In genomic region chr11:118555631-118556030, GRCm38 (mm10) we compare ENCODE assay signal across 26 mouse cellular contexts.
A peak's percentile ranks its signal among the peaks of the same experiment; 100 is the strongest.
DNase-seq lines count a peak whose midpoint lies in the region; ATAC-seq and TF ChIP-seq lines count a peak whose summit lies in the region.
"Had no signal": no experiment of that assay in that cellular context is flagged by ENCODE, and none has a peak within 500 bp of the region (broad histone marks: within the 10 kb centered on the region; RNA-seq: fewer than 3 reads in every experiment).

No protein-coding gene starts in this region.

- H3K9ac ChIP-seq in limb, embryonic 14.5 days (ENCODE audit: low read depth, low read length, severe bottlenecking), result no peak overlapping the region
- no peak overlapping the region for H3K9ac ChIP-seq in MEL (ENCODE audit: control insufficient read depth, low read depth, low read length, poor library complexity, severe bottlenecking)
- H3K9ac ChIP-seq: forebrain, postnatal 0 days; heart, embryonic 13.5 days; liver, embryonic 15.5 days had no signal

- no peaks in the 10 kb centered on the region for H3K27me3 ChIP-seq in limb, embryonic 14.5 days (ENCODE audit: control insufficient read depth, insufficient read depth, low read length)
- H3K27me3 ChIP-seq in limb, embryonic 10.5 days (ENCODE audit: low read depth, poor library complexity, severe bottlenecking), result peaks cover 42% of the 10 kb centered on the region
- H3K27me3 ChIP-seq in MEL (ENCODE audit: control insufficient read depth in 1 of 2, insufficient read depth in 2 of 2, low read length in 2 of 2), result no peaks in the 10 kb centered on the region

- H3K9me3 ChIP-seq in limb, embryonic 14.5 days (ENCODE audit: control insufficient read depth, low read length), result no peaks in the 10 kb centered on the region
- no peaks in the 10 kb centered on the region for H3K9me3 ChIP-seq in limb, embryonic 10.5 days (replicated peaks)
- H3K9me3 ChIP-seq in MEL (replicated peaks; ENCODE audit: insufficient read depth, low read length), result no peaks in the 10 kb centered on the region
- H3K9me3 ChIP-seq: heart, embryonic 13.5 days; hindbrain, embryonic 10.5 days; liver, embryonic 15.5 days; megakaryocyte, embryonic 14.5 days had no signal

- TF ChIP-seq EP300 in MEL (IDR thresholded peaks at IDR 0.05; ENCODE audit: low read depth in 1 of 2, low read length in 2 of 2), result no peak

- no peak for TF ChIP-seq POLR2A in limb, embryonic 14.5 days (IDR thresholded peaks at IDR 0.05; ENCODE audit: borderline replicate concordance, extremely low read depth, insufficient read depth, insufficient read length)
- TF ChIP-seq POLR2A in MEL (IDR thresholded peaks at IDR 0.05; ENCODE audit: control insufficient read depth in 1 of 2, insufficient read depth in 1 of 2, low read depth in 1 of 2, low read length in 2 of 2, poor library complexity in 1 of 2), result no peak

- TF ChIP-seq RAD21 in MEL (IDR thresholded peaks at IDR 0.05; ENCODE audit: low read depth, low read length), result no peak

- no peaks in the 10 kb centered on the region for H3K79me2 ChIP-seq in MEL (ENCODE audit: control insufficient read depth, insufficient read depth, low read length, poor library complexity)

- peak; percentile 57 for DNase-seq in limb, embryonic 14.5 days (ENCODE audit: low spot score)
- DNase-seq in limb, embryonic 10.5 days (ENCODE audit: low spot score), result no peak
- DNase-seq in MEL (ENCODE audit: low read depth, low spot score) (peak; percentile 9), ZHBTc4 (ENCODE audit: low read depth, low spot score) (peak; percentile 42)
- DNase-seq in forelimb bud, embryonic 11.5 days (ENCODE audit: low read depth, low spot score), result peak; percentile 25
- DNase-seq in layer of hippocampus, postnatal 25 days (ENCODE audit: extremely low spot score in 1 of 2, low spot score in 1 of 2), result no peak
- DNase-seq in spleen, adult 18-20 months, result no peak
- DNase-seq: adrenal gland, adult 8-10 months; B cell, adult 2 months; cerebellum, adult 2 months; cerebellum, postnatal 25 days; forebrain, postnatal 0 days; gastrocnemius, postnatal 10 days; kidney, adult 18-20 months; layer of hippocampus, postnatal 36 days; lung, postnatal 36 days; thymus, adult 18-20 months; thymus, postnatal 25 days had no signal

- ATAC-seq in limb, embryonic 14.5 days (ENCODE audit: low FRiP score, low read depth), result no peak
- ATAC-seq: activated CD4-positive, CD25-positive, alpha-beta regulatory T cell, adult 4 months; forebrain, postnatal 0 days; hindbrain, embryonic 16.5 days; midbrain, embryonic 16.5 days had no signal

- no peak overlapping the region for H3K27ac ChIP-seq in limb, embryonic 14.5 days (replicated peaks; ENCODE audit: low read depth, low read length)
- H3K27ac ChIP-seq in limb, embryonic 10.5 days, result no peak overlapping the region
- no peak overlapping the region for H3K27ac ChIP-seq in MEL (ENCODE audit: control insufficient read depth, low read depth, low read length)
- H3K27ac ChIP-seq: heart, embryonic 13.5 days; hindbrain, embryonic 10.5 days; liver, embryonic 15.5 days; stomach, postnatal 0 days had no signal

- 62% methylated on average over 5 of the region's 5 CpGs for WGBS in limb, embryonic 14.5 days
- WGBS in limb, embryonic 10.5 days, result 59% methylated on average over 5 of the region's 5 CpGs

- no peaks in the 10 kb centered on the region for H3K36me3 ChIP-seq in limb, embryonic 14.5 days (ENCODE audit: control insufficient read depth, insufficient read depth, low read length)
- no peaks in the 10 kb centered on the region for H3K36me3 ChIP-seq in limb, embryonic 10.5 days
- H3K36me3 ChIP-seq in MEL (ENCODE audit: control insufficient read depth in 1 of 2, insufficient read depth in 2 of 2, low read length in 2 of 2), result no peaks in the 10 kb centered on the region
- H3K36me3 ChIP-seq: heart, embryonic 13.5 days; hindbrain, embryonic 10.5 days; liver, embryonic 15.5 days had no signal

- TF ChIP-seq CTCF in MEL (IDR thresholded peaks at IDR 0.05 in 2 of 3, conservative IDR thresholded peaks at IDR 0.05 in 1 of 3; ENCODE audit: control insufficient read depth in 1 of 3, insufficient read depth in 1 of 3, low read depth in 2 of 3, low read length in 3 of 3, poor library complexity in 1 of 3, severe bottlenecking in 1 of 3), result no peak

- H3K4me1 ChIP-seq in limb, embryonic 14.5 days (ENCODE audit: control insufficient read depth, insufficient read depth, low read length), result no peaks in the 10 kb centered on the region
- peaks cover 25% of the 10 kb centered on the region for H3K4me1 ChIP-seq in limb, embryonic 10.5 days
- no peaks in the 10 kb centered on the region for H3K4me1 ChIP-seq in MEL (ENCODE audit: control insufficient read depth in 1 of 2, insufficient read depth in 2 of 2, low read length in 2 of 2)
- H3K4me1 ChIP-seq: heart, embryonic 13.5 days; liver, embryonic 15.5 days; megakaryocyte, embryonic 14.5 days had no signal

- H3K4me3 ChIP-seq in limb, embryonic 14.5 days (replicated peaks; ENCODE audit: low read length), result no peak overlapping the region
- no peak overlapping the region for H3K4me3 ChIP-seq in limb, embryonic 10.5 days
- H3K4me3 ChIP-seq in MEL (ENCODE audit: control insufficient read depth in 1 of 2, insufficient read depth in 1 of 2, low read depth in 2 of 2, low read length in 2 of 2), result no peak overlapping the region
- H3K4me3 ChIP-seq: heart, embryonic 13.5 days; hindbrain, embryonic 10.5 days; liver, embryonic 15.5 days; megakaryocyte, embryonic 14.5 days had no signal

- H3K4me2 ChIP-seq in limb, embryonic 14.5 days (replicated peaks; ENCODE audit: low read depth, low read length, severe bottlenecking), result no peak overlapping the region
- H3K4me2 ChIP-seq: heart, embryonic 13.5 days; liver, embryonic 15.5 days had no signal

TF ChIP-seq in MEL, 35 proteins besides CTCF, POLR2A, EP300 and RAD21:
- TF ChIP-seq MXI1 (IDR thresholded peaks at IDR 0.05; ENCODE audit: low read depth, low read length) (no peak), SMC3 (IDR thresholded peaks at IDR 0.05; ENCODE audit: low read depth, low read length) (no peak), CHD1 (IDR thresholded peaks at IDR 0.05; ENCODE audit: low read depth, low read length) (no peak), ETS1 (IDR thresholded peaks at IDR 0.05; ENCODE audit: low read depth, low read length) (no peak), E2F4 (IDR thresholded peaks at IDR 0.05; ENCODE audit: borderline replicate concordance, low read depth, low read length) (no peak), USF1 (IDR thresholded peaks at IDR 0.05; ENCODE audit: low read depth, low read length) (no peak), MAZ (IDR thresholded peaks at IDR 0.05; ENCODE audit: low read depth, low read length) (no peak), SIN3A (IDR thresholded peaks at IDR 0.05; ENCODE audit: low read length) (no peak)

Comparison
In these comparisons a context has a peak if more than half of its experiments do, and no peak if none do; other contexts are left out.
1. DNase-seq: peak in limb, embryonic 14.5 days (single experiment), MEL (single experiment), ZHBTc4 (single experiment) and forelimb bud, embryonic 11.5 days (single experiment); none in limb, embryonic 10.5 days (single experiment), layer of hippocampus, postnatal 25 days (0 of 2) and spleen, adult 18-20 months (0 of 2).